Mouse (Mus musculus): ENCODE data around the gene Trpm5. TPM values are rescaled to one million over a fixed set of nuclear protein-coding genes. Genes with fewer than 3 reads are reported as not detected.
A peak's percentile ranks its signal among the peaks of the same experiment; 100 is the strongest.

Trpm5 gene
- polyA plus RNA-seq, 1 experiment from 2014 or later: 0.73 TPM

- H3K27me3 ChIP-seq: no peaks in the 10 kb centered on the region
- peak overlapping the region; percentile 99 for H3K4me2 ChIP-seq
- DNase-seq: no peak
- peaks cover 34% of the 10 kb centered on the region for H3K36me3 ChIP-seq
- H3K4me3 ChIP-seq (replicated peaks): peak overlapping the region; percentile 88
- H3K4me1 ChIP-seq (replicated peaks): peaks cover 35% of the 10 kb centered on the region
- 0 out of 2 replicates have a peak overlapping the region, but pooled peaks have one; percentile 77 for H3K27ac ChIP-seq
- H3K9me3 ChIP-seq (replicated peaks): no peaks in the 10 kb centered on the region
- H3K9ac ChIP-seq: peak overlapping the region; percentile 89
- no peak for ATAC-seq (ENCODE audit: low read depth)
- WGBS (ENCODE audit: insufficient replicate concordance): 88% methylated on average over 10 of the region's 10 CpGs
These were observed 23.9 kb downstream of the Trpm5 start for GRCm38 (mm10) chr7:143070506-143071070.

GRCm38 (mm10) chr7:143069751-143070400 is 24.6 kb downstream of the Trpm5 start:
- WGBS (ENCODE audit: insufficient replicate concordance): 8% methylated on average over 30 of the region's 30 CpGs
- peak overlapping the region; percentile 88 for H3K4me3 ChIP-seq (replicated peaks)
- H3K27me3 ChIP-seq: no peaks in the 10 kb centered on the region
- no peak for DNase-seq
- H3K36me3 ChIP-seq: peaks cover 41% of the 10 kb centered on the region
- peaks cover 35% of the 10 kb centered on the region for H3K4me1 ChIP-seq (replicated peaks)
- ATAC-seq (ENCODE audit: low read depth): no peak; the same call in 1 of the 2 replicates
- H3K4me2 ChIP-seq: peak overlapping the region; percentile 99
- H3K9ac ChIP-seq: peak overlapping the region; percentile 89
- peak overlapping the region; percentile 77 for H3K27ac ChIP-seq
- no peaks in the 10 kb centered on the region for H3K9me3 ChIP-seq (replicated peaks)

DNA sequence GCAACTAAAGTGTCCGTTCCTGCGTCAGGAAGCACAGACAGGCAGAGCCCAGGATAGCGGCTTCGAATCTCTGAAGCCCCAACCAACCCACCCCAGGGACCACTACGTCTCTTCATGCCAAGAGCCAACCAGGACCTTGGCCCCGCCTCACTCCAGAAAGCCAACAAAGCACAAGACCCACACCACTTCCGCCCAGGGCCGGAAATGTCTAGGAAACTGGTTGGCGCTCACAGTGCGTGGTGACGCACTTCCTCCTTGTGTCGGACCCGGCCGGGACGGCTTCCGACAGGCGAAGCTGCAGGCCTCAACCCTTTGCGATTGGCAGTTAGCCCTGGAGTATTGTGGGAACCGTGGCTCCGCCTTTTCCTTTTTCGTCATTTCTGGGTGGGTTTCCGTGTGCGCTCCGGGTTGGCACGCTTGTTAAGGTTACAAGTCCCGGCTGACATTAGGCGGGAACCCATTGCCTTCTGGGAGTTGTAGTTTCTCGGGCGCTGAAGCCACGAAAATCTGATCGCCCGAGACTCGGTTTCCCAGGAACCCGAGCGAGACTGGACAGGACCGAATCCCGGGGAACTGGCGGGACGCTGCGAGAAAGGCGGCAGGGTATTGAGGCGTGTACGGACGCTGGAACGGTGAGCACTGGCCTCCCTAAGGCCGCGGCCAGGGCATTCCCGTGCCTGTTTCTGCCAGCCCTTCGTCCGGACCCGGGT is 25.4 kb downstream of the Trpm5 start, which contains the start of gene Tssc4:
Gene Tssc4 (plus strand): TSS at position 368 of the 710 bp plus-strand sequence.
- DNase-seq (peak; percentile 95), ATAC-seq (ENCODE audit: low read depth) (peak; percentile 95)
- H3K4me1 ChIP-seq (replicated peaks): peaks cover 35% of the 10 kb centered on the region
- peak within 1 kb of the TSS; percentile 99 for H3K4me2 ChIP-seq
- no peaks in the 10 kb centered on the region for H3K9me3 ChIP-seq (replicated peaks)
- peak within 1 kb of the TSS; percentile 89 for H3K9ac ChIP-seq
- H3K36me3 ChIP-seq: peaks cover 50% of the 10 kb centered on the region
- H3K4me3 ChIP-seq (replicated peaks): peak within 1 kb of the TSS; percentile 88
- under 1% methylated on average over 51 of the region's 51 CpGs for WGBS (ENCODE audit: insufficient replicate concordance)
- H3K27ac ChIP-seq: peak within 1 kb of the TSS; percentile 77
- no peaks in the 10 kb centered on the region for H3K27me3 ChIP-seq

DNA sequence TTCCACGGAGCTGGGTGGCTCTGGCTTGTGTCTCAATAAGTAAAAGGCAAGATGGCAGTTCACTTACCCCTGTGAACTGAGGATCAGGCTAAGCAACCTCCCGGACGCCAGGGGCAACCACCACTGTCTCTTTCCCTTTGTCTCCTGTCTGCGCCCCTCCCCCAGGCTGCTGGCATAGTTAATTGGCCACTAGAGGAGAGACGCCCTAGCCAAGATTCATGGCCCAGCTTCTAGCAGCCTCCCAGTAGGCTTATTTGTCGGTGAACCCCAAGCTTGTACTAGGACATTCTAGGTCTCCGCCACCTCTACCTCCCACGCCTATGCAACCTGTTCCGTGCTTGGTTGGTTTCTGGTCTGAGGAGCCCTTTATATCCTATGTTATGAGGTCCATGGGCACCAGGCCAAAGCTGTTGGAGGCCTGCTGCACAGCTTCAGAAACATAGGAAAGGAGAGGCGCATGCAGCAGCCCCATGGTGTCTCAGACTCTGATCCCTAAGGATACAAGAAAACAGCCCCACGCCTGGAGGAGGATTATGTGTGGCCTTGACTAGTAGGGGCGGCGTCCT is 26.0 kb downstream of the Trpm5 start:
- peaks cover 56% of the 10 kb centered on the region for H3K36me3 ChIP-seq
- H3K27me3 ChIP-seq: no peaks in the 10 kb centered on the region
- peak overlapping the region; percentile 88 for H3K4me3 ChIP-seq (replicated peaks)
- H3K4me1 ChIP-seq (replicated peaks): peaks cover 35% of the 10 kb centered on the region
- DNase-seq (no peak), ATAC-seq (ENCODE audit: low read depth) (no peak)
- H3K4me2 ChIP-seq: peak overlapping the region; percentile 99
- WGBS (ENCODE audit: insufficient replicate concordance): 53% methylated on average over 13 of the region's 13 CpGs
- peak overlapping the region; percentile 77 for H3K27ac ChIP-seq
- no peaks in the 10 kb centered on the region for H3K9me3 ChIP-seq (replicated peaks)
- peak overlapping the region; percentile 54 for H3K9ac ChIP-seq

DNA sequence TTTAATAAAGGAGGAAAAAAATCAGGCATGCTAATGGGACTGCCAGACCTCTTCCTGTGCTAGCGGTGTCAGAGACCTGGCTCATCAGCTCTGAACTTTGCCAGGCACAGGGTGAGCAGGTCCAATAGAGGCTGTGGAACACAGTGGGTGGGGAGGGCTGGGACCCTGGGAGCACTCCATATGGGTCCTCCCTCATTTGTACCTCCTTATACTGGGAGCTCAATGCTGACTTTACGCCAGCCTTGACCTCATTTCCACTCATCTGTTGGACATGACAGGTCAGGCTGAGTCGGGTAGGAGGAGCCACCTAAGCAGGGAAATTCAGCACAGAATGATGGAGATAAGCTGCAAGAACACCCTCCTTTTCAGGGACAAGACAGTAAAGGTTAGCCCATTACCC is 26.5 kb downstream of the Trpm5 start:
- Histone ChIP-seq H3K4me1 (replicated peaks) (peaks cover 33% of the 10 kb centered on the region), H3K4me3 (replicated peaks) (no peak overlapping the region; the same call in 1 of the 2 replicates), H3K9ac (no peak overlapping the region), H3K27ac (peak overlapping the region; percentile 77; the same call in 1 of the 2 replicates), H3K36me3 (peaks cover 61% of the 10 kb centered on the region), H3K4me2 (peak overlapping the region; percentile 99; the same call in 1 of the 2 replicates), H3K9me3 (replicated peaks) (no peaks in the 10 kb centered on the region), H3K27me3 (no peaks in the 10 kb centered on the region)
- DNase-seq (no peak), ATAC-seq (ENCODE audit: low read depth) (no peak)
- 73% methylated on average over 3 of the region's 3 CpGs for WGBS (ENCODE audit: insufficient replicate concordance)

- no peak overlapping the region for H3K4me3 ChIP-seq (replicated peaks)
- no peak overlapping the region for H3K4me2 ChIP-seq
- no peak overlapping the region for H3K9ac ChIP-seq
- H3K27me3 ChIP-seq: no peaks in the 10 kb centered on the region
- no peak for ATAC-seq (ENCODE audit: low read depth)
- H3K4me1 ChIP-seq (replicated peaks): peaks cover 29% of the 10 kb centered on the region
- H3K36me3 ChIP-seq: peaks cover 66% of the 10 kb centered on the region
- no peak overlapping the region for H3K27ac ChIP-seq
- DNase-seq: no peak
- H3K9me3 ChIP-seq (replicated peaks): no peaks in the 10 kb centered on the region
- WGBS (ENCODE audit: insufficient replicate concordance): 67% methylated on average over 2 of the region's 2 CpGs
These were observed 27.0 kb downstream of the Trpm5 start for GRCm38 (mm10) chr7:143067469-143067868.

DNA sequence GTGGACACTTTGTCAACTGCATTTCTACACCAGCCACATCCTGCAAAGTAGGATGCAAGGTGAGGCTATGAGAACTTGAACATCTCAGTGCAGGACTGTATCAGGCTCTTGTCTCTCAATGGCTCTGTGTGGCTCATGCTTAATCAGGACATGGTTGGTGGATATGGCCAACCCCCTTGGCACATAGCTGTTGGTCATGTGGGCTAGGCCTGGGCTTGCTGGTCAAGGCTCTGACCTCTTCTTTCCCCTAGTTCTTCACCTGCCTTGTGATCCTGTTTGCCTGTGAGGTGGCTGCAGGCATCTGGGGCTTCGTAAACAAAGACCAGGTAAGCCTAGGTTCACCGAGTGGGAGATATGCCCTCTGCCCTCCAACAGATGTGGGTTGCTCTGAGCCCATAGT is 28.8 kb downstream of the Trpm5 start:
- WGBS (ENCODE audit: insufficient replicate concordance): 75% methylated on average over 2 of the region's 2 CpGs
- ATAC-seq (ENCODE audit: low read depth) (no peak), DNase-seq (no peak)

DNA sequence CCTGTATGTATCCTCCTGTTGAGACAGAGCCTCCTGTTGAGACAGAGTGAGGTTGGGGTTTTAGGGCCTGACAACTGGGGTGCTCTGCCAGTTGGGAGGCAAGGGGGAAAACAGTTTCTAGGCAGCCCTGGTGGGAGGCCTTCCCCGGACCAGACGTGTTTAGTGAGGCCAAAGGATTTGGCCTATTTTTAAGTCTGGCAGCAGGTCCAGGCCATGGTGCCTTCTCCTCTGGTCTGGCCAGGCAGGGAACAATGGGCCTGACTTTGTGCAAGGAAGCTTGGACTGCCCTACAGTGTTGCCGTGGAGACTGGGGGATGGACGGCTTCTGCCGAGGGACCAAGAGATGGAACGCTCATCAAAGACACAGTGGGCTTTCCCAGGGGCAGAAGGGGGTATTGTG is 30.2 kb downstream of the Trpm5 start:
- Histone ChIP-seq H3K27me3 (no peaks in the 10 kb centered on the region), H3K4me3 (replicated peaks) (no peak overlapping the region), H3K9me3 (replicated peaks) (no peaks in the 10 kb centered on the region), H3K27ac (no peak overlapping the region), H3K36me3 (peaks cover 74% of the 10 kb centered on the region), H3K4me1 (replicated peaks) (peaks cover 40% of the 10 kb centered on the region), H3K9ac (no peak overlapping the region), H3K4me2 (no peak overlapping the region)
- no peak for DNase-seq
- no peak for ATAC-seq (ENCODE audit: low read depth)
- 75% methylated on average over 6 of the region's 6 CpGs for WGBS (ENCODE audit: insufficient replicate concordance)

More for the DNA sequence above, 28.8 kb downstream of the Trpm5 start:
- Histone ChIP-seq H3K9ac (no peak overlapping the region), H3K36me3 (peaks cover 73% of the 10 kb centered on the region), H3K4me1 (replicated peaks) (peaks cover 38% of the 10 kb centered on the region), H3K4me2 (no peak overlapping the region), H3K27me3 (no peaks in the 10 kb centered on the region), H3K27ac (no peak overlapping the region), H3K4me3 (replicated peaks) (no peak overlapping the region), H3K9me3 (replicated peaks) (no peaks in the 10 kb centered on the region)

GRCm38 (mm10) chr7:143062704-143063103 is 31.7 kb downstream of the Trpm5 start:
- no peak for DNase-seq
- Histone ChIP-seq H3K36me3 (peaks cover 67% of the 10 kb centered on the region), H3K4me2 (no peak overlapping the region), H3K4me1 (replicated peaks) (peaks cover 45% of the 10 kb centered on the region), H3K27me3 (no peaks in the 10 kb centered on the region), H3K27ac (no peak overlapping the region), H3K4me3 (replicated peaks) (no peak overlapping the region), H3K9ac (no peak overlapping the region), H3K9me3 (replicated peaks) (no peaks in the 10 kb centered on the region)
- no peak for ATAC-seq (ENCODE audit: low read depth)
- 55% methylated on average over 2 of the region's 2 CpGs for WGBS (ENCODE audit: insufficient replicate concordance)

GRCm38 (mm10) chr7:143059202-143059870 is 35.1 kb downstream of the Trpm5 start:
- H3K4me2 ChIP-seq: 0 out of 2 replicates have a peak overlapping the region, but pooled peaks have one; percentile 51
- H3K36me3 ChIP-seq: peaks cover 34% of the 10 kb centered on the region
- 0 out of 2 replicates have a peak overlapping the region, but pooled peaks have one; percentile 5 for H3K9ac ChIP-seq
- ATAC-seq (ENCODE audit: low read depth) (no peak), DNase-seq (no peak)
- H3K9me3 ChIP-seq (replicated peaks): no peaks in the 10 kb centered on the region
- H3K27me3 ChIP-seq: no peaks in the 10 kb centered on the region
- WGBS (ENCODE audit: insufficient replicate concordance): 34% methylated on average over 5 of the region's 5 CpGs
- no peak overlapping the region for H3K4me3 ChIP-seq (replicated peaks)
- H3K27ac ChIP-seq: peak overlapping the region; percentile 45
- peaks cover 78% of the 10 kb centered on the region for H3K4me1 ChIP-seq (replicated peaks)
